Mouse (Mus musculus) liver, embryonic 16.5 days (tissue): ENCODE data around the gene Gm11096. TPM values are rescaled to one million over a fixed set of nuclear protein-coding genes. Genes with fewer than 3 reads are reported as not detected.
A peak's percentile ranks its signal among the peaks of the same experiment; 100 is the strongest.

Source experiments
- ATAC-seq: fragments of 200-750 bp; cut with Nextera tagmentation; 2 replicates; pipeline ENCODE4 v1.8.0; 2017; ENCODE audit warnings: low read depth, mild to moderate bottlenecking, moderate number of reproducible peaks, moderate library complexity
- H3K27ac ChIP-seq: fragments of 300-500 bp; sonication (generic); 2 replicates; pipeline ENCODE4 v1.5.1; 2014; ENCODE audit warnings: mild to moderate bottlenecking, low read length
- H3K27me3 ChIP-seq: fragments of 300-500 bp; sonication (generic); 2 replicates; pipeline ENCODE4 v1.6.1; 2014; ENCODE audit warnings: low read depth, low read length, mixed read lengths; ENCODE audit not compliant: control insufficient read depth, insufficient read depth
- H3K36me3 ChIP-seq: fragments of 300-500 bp; sonication (generic); 2 replicates; pipeline ENCODE4 v1.6.1; 2014; ENCODE audit warnings: mild to moderate bottlenecking; ENCODE audit not compliant: control insufficient read depth, insufficient read depth
- H3K4me1 ChIP-seq: fragments of 300-500 bp; sonication (generic); 2 replicates; pipeline ENCODE4 v1.6.1; 2014; ENCODE audit warnings: low read depth, low read length, mixed read lengths; ENCODE audit not compliant: control insufficient read depth
- H3K4me2 ChIP-seq: fragments of 300-500 bp; sonication (generic); 2 replicates; pipeline ENCODE4 v1.6.1; 2014; ENCODE audit warnings: low read depth, low read length, mixed read lengths
- H3K4me3 ChIP-seq: fragments of 300-500 bp; sonication (generic); 2 replicates; pipeline ENCODE4 v1.5.1; 2014; ENCODE audit warnings: low read depth, mild to moderate bottlenecking, low read length
- H3K9ac ChIP-seq: fragments of 300-500 bp; sonication (generic); 2 replicates; pipeline ENCODE4 v1.6.1; 2014; ENCODE audit warnings: low read depth, low read length
- H3K9me3 ChIP-seq: fragments of 300-500 bp; sonication (generic); replicated peaks from 2 replicates; pipeline ENCODE4 v1.6.1; 2016; ENCODE audit warnings: low read length; ENCODE audit not compliant: control insufficient read depth
- WGBS: fragments of 180-500 bp; shearing (Covaris S2); extraction: QIAGEN DNeasy Blood & Tissue Kit; methylation state at CpG from one replicate; pipeline ENCODE4 v1.1.7; 2014; ENCODE audit not compliant: insufficient replicate concordance; 5-methylcytosine and 5-hydroxymethylcytosine counted together
- polyA plus RNA-seq: library from polyadenylated mRNA; unstranded; fragments of >200 nt; fragmentation: Nextera tagmentation; extraction: Ambion mirVana; gene quantifications from 2 replicates; pipeline ENCODE4 v1.2.1, GENCODE M21; 2015

Gm11096 gene
- polyA plus RNA-seq, 1 experiment from 2014 or later, result not detected

DNA sequence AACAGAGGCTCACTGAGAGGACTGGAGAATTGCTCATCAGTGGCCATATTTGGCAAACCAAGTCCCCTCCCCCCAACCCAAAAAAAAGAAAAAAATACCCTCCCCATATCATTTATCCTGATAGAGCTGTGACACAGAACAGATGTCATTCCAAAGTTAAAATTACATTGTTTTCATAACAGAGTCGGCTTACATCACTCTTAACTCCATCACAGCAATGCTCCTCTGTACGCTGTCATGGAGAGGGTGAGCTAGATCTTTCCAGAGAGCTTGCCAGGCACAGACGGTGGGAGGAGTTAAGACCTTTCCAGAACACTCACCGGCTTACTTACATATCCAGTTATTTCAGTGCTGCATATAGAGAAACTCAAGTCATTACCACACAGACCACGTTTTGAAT lies 27.4 kb downstream of the Gm11096 start:
- Histone ChIP-seq H3K27ac (no peak overlapping the region), H3K27me3 (no peaks in the 10 kb centered on the region), H3K4me3 (no peak overlapping the region), H3K4me2 (no peak overlapping the region), H3K36me3 (no peaks in the 10 kb centered on the region), H3K9ac (no peak overlapping the region), H3K9me3 (no peaks in the 10 kb centered on the region), H3K4me1 (no peaks in the 10 kb centered on the region)
- WGBS, result 61% methylated on average over 5 of the region's 5 CpGs
- no peak for ATAC-seq

DNA sequence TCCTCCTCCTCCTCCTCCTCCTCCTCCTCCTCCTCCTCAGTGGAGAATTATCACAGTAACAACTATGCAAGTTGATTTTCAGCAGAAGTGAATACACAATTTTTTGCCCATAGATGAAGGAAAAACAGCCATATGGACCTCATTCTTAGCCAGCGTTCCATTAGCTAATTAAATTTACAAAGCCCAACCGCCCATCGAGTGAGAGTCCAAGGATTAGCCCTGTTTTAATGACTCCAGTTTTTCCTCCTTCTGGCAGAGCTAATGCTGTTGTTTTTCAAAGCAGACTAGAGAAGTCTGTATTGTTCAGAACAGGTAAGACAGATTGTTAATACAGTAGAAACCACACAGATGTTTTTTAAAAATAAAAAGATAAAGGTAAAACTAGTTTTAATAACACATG lies 31.8 kb downstream of the Gm11096 start:
- WGBS, result 57% methylated on average over 3 of the region's 3 CpGs
- Histone ChIP-seq H3K4me2 (no peak overlapping the region), H3K4me1 (no peaks in the 10 kb centered on the region), H3K27ac (no peak overlapping the region), H3K4me3 (no peak overlapping the region), H3K27me3 (no peaks in the 10 kb centered on the region), H3K36me3 (no peaks in the 10 kb centered on the region), H3K9me3 (no peaks in the 10 kb centered on the region), H3K9ac (no peak overlapping the region)
- ATAC-seq, result no peak

DNA sequence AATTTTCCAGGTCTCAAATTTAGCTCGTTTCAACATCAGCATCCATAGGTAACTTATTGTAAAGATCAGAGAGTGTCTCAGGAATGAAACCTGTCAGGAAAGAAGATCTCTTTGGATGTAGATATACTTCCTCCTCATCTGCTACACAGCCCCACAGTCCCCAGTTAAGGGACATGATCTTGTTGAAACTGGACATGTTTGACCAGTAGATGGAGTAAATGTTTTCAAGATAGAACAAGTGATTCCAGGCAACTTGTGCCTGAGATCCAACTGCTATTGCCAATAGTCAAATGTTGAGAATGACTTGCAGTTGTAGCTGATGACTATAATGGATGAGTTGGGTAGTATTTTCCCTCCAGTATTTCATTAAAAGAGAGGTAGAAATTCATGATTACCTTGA lies 35.9 kb downstream of the Gm11096 start:
- H3K9me3 ChIP-seq, result no peaks in the 10 kb centered on the region
- ATAC-seq, result no peak
- 42% methylated on average over 1 of the region's 1 CpGs for WGBS
- H3K27ac ChIP-seq, result no peak overlapping the region
- H3K36me3 ChIP-seq, result no peaks in the 10 kb centered on the region
- no peaks in the 10 kb centered on the region for H3K27me3 ChIP-seq
- H3K4me2 ChIP-seq, result no peak overlapping the region
- H3K4me1 ChIP-seq, result no peaks in the 10 kb centered on the region
- H3K4me3 ChIP-seq, result no peak overlapping the region
- H3K9ac ChIP-seq, result no peak overlapping the region

DNA sequence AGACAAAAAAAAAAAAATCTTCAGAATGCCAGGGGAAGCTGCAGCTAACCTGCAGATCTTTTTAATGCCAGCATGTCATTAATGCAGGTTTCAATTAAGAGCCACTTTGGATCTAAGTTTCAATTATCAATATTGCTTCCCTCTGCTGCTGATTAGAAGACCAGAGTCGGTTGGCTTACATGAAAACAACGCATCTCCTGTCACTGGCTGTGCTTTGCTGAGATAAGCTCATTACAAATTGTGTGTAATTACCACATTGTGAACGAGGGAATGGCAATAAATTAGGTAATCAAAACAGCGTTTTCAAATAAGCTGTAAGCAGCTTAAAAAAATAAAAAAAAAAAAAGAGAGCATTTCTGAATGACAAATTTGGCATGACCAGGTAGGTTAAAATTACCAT lies 38.2 kb downstream of the Gm11096 start:
- Histone ChIP-seq H3K4me1 (no peaks in the 10 kb centered on the region), H3K27me3 (no peaks in the 10 kb centered on the region), H3K36me3 (no peaks in the 10 kb centered on the region), H3K27ac (no peak overlapping the region), H3K9ac (no peak overlapping the region), H3K9me3 (no peaks in the 10 kb centered on the region), H3K4me2 (no peak overlapping the region), H3K4me3 (no peak overlapping the region)
- no peak for ATAC-seq
- WGBS, result 38% methylated on average over 4 of the region's 4 CpGs

DNA sequence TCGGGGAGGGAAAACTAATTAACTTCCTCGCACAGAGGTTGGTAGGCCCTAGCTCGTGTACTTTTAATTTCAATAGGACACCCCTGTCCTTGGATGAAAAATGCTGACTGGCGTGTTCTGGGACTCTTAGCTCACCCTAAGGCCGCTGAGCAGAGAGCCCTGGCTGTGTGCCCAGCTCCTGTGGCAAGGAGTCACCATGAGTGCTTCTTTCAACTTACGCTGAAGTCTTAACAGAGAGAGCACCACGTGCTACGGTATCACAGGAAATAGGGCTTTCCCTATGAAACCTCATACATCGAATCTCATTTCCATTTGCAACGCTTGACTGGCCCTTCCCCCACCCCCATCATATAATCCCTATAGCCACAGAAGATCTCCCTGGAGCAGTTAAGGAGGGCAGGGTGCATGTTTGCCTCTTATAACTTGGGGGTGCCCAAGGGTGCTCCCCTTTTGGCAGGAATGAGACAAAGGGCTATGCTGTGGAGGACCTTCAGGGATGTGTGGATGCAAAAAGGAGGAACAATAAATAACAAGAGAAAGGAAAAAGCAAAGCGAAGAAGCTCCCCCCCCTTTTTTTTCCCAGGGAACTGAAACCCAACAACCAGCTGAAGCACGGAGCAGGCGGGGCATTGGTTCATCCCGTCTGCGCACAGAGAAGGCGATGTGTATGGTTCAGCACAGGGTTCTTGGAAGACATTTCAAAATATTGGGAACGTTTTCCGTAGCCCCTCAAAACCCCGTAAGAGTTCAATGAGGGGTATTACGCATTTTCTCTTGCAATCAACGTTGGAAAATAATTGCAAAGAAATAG lies 39.0 kb downstream of the Gm11096 start:
- H3K9me3 ChIP-seq, result no peaks in the 10 kb centered on the region
- 66% methylated on average over 21 of the region's 21 CpGs for WGBS
- H3K4me1 ChIP-seq, result no peaks in the 10 kb centered on the region
- ATAC-seq, result peak; percentile 54; the same call in 1 of the 2 replicates
- H3K4me2 ChIP-seq, result no peak overlapping the region
- H3K9ac ChIP-seq, result no peak overlapping the region
- no peak overlapping the region for H3K27ac ChIP-seq
- H3K4me3 ChIP-seq, result no peak overlapping the region
- no peaks in the 10 kb centered on the region for H3K27me3 ChIP-seq
- H3K36me3 ChIP-seq, result no peaks in the 10 kb centered on the region

DNA sequence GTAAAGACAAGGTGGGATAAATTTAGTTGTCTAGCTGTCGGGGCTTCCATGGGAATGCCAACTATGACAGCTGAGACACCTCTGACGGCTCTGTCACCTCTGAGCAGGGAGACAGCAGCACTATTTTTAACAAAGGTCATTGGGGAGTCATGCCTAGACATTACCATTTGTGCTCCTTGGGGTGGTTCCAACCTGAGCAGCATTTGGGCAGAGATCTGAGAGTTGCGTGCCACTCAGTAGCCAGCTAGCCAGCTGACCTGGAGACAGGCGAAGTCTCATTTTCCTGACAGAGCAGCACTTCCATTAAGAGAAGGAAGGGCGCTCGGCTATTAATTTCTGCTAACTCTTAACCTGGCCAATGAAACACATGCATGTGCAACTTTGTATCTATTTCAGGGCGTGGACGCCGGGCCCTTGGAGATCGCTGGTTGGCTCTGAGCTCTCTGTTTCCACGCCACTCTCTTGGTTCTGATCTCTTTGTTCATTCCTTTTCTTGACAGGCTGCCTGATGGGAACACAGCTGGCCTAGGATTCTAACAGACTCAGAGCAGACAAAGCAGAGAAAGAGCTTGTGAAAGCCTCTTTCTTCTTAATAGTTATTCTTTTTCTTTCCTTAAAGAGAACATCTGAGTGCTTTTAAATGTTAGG lies 40.4 kb downstream of the Gm11096 start:
- Histone ChIP-seq H3K4me1 (no peaks in the 10 kb centered on the region), H3K27ac (no peak overlapping the region), H3K9me3 (no peaks in the 10 kb centered on the region), H3K9ac (no peak overlapping the region), H3K27me3 (no peaks in the 10 kb centered on the region), H3K36me3 (no peaks in the 10 kb centered on the region), H3K4me3 (no peak overlapping the region), H3K4me2 (no peak overlapping the region)
- no peak for ATAC-seq
- 66% methylated on average over 11 of the region's 11 CpGs for WGBS

DNA sequence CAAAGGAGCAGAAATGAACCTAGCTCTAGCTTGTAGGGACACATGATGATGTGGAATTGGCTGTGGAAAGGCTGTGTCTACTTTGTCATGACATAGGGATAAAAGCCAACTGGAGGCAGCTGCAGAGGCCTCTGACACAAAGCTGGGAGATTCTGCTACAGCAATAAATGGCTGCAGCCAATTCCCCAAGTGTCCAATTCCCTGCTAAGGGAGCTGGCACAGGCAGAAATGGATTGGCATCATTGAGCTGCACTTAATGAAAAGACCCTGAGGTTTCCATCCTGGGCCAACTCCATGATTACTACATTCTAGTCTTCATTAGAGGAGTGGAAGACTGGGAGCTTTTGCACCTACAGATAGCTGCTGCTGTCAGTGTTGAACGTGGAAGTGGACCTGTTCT lies 44.8 kb downstream of the Gm11096 start:
- H3K27ac ChIP-seq, result no peak overlapping the region
- no peak overlapping the region for H3K4me3 ChIP-seq
- no peak overlapping the region for H3K4me2 ChIP-seq
- no peak for ATAC-seq
- H3K9me3 ChIP-seq, result no peaks in the 10 kb centered on the region
- H3K9ac ChIP-seq, result no peak overlapping the region
- no peaks in the 10 kb centered on the region for H3K27me3 ChIP-seq
- no peaks in the 10 kb centered on the region for H3K4me1 ChIP-seq
- 46% methylated on average over 1 of the region's 1 CpGs for WGBS
- H3K36me3 ChIP-seq, result no peaks in the 10 kb centered on the region
